Mouse (Mus musculus) cerebral cortex, adult 2 months (tissue): ENCODE measurements around the gene Pcsk4.

Source experiments
- WGBS: fragments of 180-500 bp; shearing (Covaris S2); methylation state at CpG from one replicate; pipeline ENCODE4 v1.1.7; 2018; 5-methylcytosine and 5-hydroxymethylcytosine counted together

Pcsk4 gene

GRCm38 (mm10) chr10:80323261-80324119 lies 5.8 kb downstream of the Pcsk4 start:
- WGBS = 2% methylated on average over 43 of the region's 46 CpGs

- 3% methylated on average over 27 of the region's 28 CpGs for WGBS
These were observed 6.5 kb downstream of the Pcsk4 start for GRCm38 (mm10) chr10:80322811-80323211.

- WGBS = 92% methylated on average over 21 of the region's 21 CpGs
These were observed 7.4 kb downstream of the Pcsk4 start for GRCm38 (mm10) chr10:80321670-80322581.

GRCm38 (mm10) chr10:80321014-80321669 lies 8.2 kb downstream of the Pcsk4 start:
- WGBS = 74% methylated on average over 6 of the region's 6 CpGs

- WGBS = under 1% methylated on average over 34 of the region's 34 CpGs
These were observed 8.9 kb downstream of the Pcsk4 start, which contains the start of gene 2310011J03Rik for GRCm38 (mm10) chr10:80320340-80320760. Gene 2310011J03Rik (minus strand): TSS chr10:80320537.

- WGBS = 50% methylated on average over 10 of the region's 10 CpGs
These were observed 12.3 kb downstream of the Pcsk4 start for GRCm38 (mm10) chr10:80317011-80317410.

- 28% methylated on average over 11 of the region's 11 CpGs for WGBS
These were observed 12.9 kb downstream of the Pcsk4 start for GRCm38 (mm10) chr10:80316359-80316781.

- 68% methylated on average over 27 of the region's 27 CpGs for WGBS
These were observed 14.0 kb downstream of the Pcsk4 start for GRCm38 (mm10) chr10:80315315-80315714.

- WGBS = 58% methylated on average over 16 of the region's 16 CpGs
These were observed 14.8 kb downstream of the Pcsk4 start for GRCm38 (mm10) chr10:80314494-80315001.

GRCm38 (mm10) chr10:80313627-80314201 lies 15.6 kb downstream of the Pcsk4 start:
- 60% methylated on average over 20 of the region's 20 CpGs for WGBS

GRCm38 (mm10) chr10:80312586-80313504 lies 16.5 kb downstream of the Pcsk4 start:
- 70% methylated on average over 54 of the region's 54 CpGs for WGBS

- WGBS = 76% methylated on average over 16 of the region's 16 CpGs
These were observed 17.7 kb downstream of the Pcsk4 start for GRCm38 (mm10) chr10:80311560-80311959.

- WGBS = 43% methylated on average over 25 of the region's 25 CpGs
These were observed 24.4 kb downstream of the Pcsk4 start for GRCm38 (mm10) chr10:80304862-80305261.

GRCm38 (mm10) chr10:80304458-80304857 lies 24.8 kb downstream of the Pcsk4 start:
- WGBS = 55% methylated on average over 12 of the region's 12 CpGs

- 10% methylated on average over 9 of the region's 9 CpGs for WGBS
These were observed 26.8 kb downstream of the Pcsk4 start for GRCm38 (mm10) chr10:80302471-80302881.

- WGBS = 49% methylated on average over 5 of the region's 5 CpGs
These were observed 27.3 kb downstream of the Pcsk4 start for GRCm38 (mm10) chr10:80302082-80302355.

- WGBS = 48% methylated on average over 9 of the region's 10 CpGs
These were observed 27.8 kb downstream of the Pcsk4 start for GRCm38 (mm10) chr10:80301256-80302081.

- 10% methylated on average over 11 of the region's 11 CpGs for WGBS
These were observed 28.6 kb downstream of the Pcsk4 start for GRCm38 (mm10) chr10:80300672-80301181.

GRCm38 (mm10) chr10:80299824-80300223 lies 29.5 kb downstream of the Pcsk4 start:
- WGBS = 35% methylated on average over 10 of the region's 10 CpGs
